Mouse (Mus musculus): ENCODE data around the gene Olfr960.

Gene Olfr960

GRCm38 (mm10) chr9:39621073-39621472 is at the start of gene Olfr960:
Olfr960 (plus strand) TSS chr9:39621373.
- ChIA-PET CTCF (no interaction called here), POLR2A (no interaction called here)

- ChIA-PET CTCF (no interaction called here), POLR2A (interaction anchor here in 1 of 4 experiments (0.6 kb wide), 1 partner anchor 96 kb away, joined by 3 read pairs; no protein-coding TSS in a partner anchor)
These were observed 45.7 kb upstream of the Olfr960 start, which contains the start of gene Olfr959 for GRCm38 (mm10) chr9:39575469-39575868. Olfr959 (minus strand) TSS chr9:39575569.

GRCm38 (mm10) chr9:39577050-39577449 is 44.1 kb upstream of the Olfr960 start:
- ChIA-PET POLR2A (interaction anchor here in 1 of 4 experiments (0.5 kb wide), 1 partner anchor 82 kb away, joined by 4 read pairs; no protein-coding TSS in a partner anchor), CTCF (no interaction called here)

DNA sequence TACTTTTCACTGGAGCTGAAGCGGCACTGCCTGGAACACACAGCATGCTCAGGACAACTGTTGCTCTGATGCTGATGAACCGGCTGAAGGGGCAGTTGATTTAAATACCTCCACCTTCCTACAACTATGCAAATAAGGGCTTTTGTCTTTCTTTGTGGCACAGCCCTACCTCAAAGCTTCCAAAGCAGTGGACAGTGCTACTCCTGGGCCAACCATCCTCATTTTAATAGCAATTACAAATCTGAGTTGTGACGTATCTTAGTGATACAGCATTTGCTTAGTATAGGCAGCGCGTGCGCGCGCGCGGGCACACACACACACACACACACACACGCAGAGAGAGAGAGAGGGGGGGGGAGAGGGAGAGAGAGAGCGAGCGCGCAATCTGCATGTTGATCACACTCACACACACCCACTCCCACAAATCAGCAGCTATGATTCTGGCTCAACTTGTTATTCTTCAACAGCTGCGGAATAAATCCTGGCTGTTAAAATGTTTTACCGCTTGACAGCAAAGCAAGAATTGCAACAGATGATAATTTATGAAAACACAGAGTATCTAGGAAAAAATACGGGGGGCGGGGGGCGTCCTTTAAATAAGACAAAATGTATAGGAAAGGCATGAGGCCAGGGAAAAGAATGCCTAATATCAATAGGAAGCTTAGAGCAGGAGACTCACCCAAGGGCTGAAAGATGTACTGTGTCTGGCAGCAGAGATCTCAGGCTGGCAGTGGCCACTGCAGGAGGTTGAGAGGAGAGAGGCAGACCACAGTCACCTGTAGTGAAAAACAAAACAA is 18.4 kb upstream of the Olfr960 start:
- ChIA-PET CTCF (interaction anchor here in 2 of 4 experiments (0.6 kb wide), 2 partner anchors 37 to 979 kb away, joined by 3 read pairs; no protein-coding TSS in a partner anchor), POLR2A (interaction anchor here in 2 of 4 experiments (0.6 to 1.3 kb wide), 5 partner anchors 74 to 638 kb away, joined by 3 to 6 read pairs (median 4); no protein-coding TSS in a partner anchor)

DNA sequence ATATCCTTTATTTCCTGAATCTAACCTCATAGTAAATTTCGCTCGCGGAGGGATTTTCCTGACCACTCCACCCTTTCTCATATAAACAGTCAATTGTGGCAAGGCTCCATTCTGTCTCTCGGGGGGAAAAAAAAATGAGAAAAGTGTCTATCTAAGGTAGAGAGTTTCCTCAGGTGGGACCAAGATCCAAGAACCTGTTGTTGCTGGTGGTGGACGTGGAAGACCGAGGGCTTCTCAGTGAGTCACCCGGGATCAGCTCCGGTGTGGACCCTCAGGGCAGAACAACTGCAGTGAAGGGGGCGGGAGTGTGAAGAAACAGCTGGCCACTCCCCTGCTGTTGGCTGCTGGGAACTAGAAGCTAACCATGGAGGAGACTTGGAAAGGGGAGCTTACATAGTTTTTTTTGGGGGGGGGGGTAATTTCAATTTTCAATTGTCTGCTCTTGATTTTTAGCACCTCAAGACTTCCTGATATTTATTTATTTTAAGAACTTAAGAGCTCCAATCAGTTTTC is 17.8 kb upstream of the Olfr960 start:
- ChIA-PET CTCF (interaction anchor here in 3 of 4 experiments (0.6 to 0.7 kb wide), 4 partner anchors 17 to 722 kb away, joined by 3 to 13 read pairs (median 4); no protein-coding TSS in a partner anchor), POLR2A (interaction anchor here in 1 of 4 experiments (0.6 to 0.7 kb wide), 5 partner anchors 21 to 1132 kb away, joined by 3 to 5 read pairs (median 3); no protein-coding TSS in a partner anchor)

- CTCF ChIA-PET: interaction anchor here in 2 of 4 experiments (0.6 to 0.7 kb wide), 3 partner anchors 16 to 721 kb away, joined by 3 to 13 read pairs (median 5); no protein-coding TSS in a partner anchor
- POLR2A ChIA-PET: interaction anchor here in 1 of 4 experiments (0.7 kb wide), 3 partner anchors 22 to 1131 kb away, joined by 3 read pairs; no protein-coding TSS in a partner anchor
These were observed 17.1 kb upstream of the Olfr960 start, which contains the start of gene AW551984 for GRCm38 (mm10) chr9:39603999-39604453. AW551984 (minus strand) TSS chr9:39604403.

GRCm38 (mm10) chr9:39608497-39608896 is 12.7 kb upstream of the Olfr960 start:
- CTCF ChIA-PET: no interaction called here

GRCm38 (mm10) chr9:39610355-39610754 is 10.8 kb upstream of the Olfr960 start, which contains the start of gene Olfr148:
Olfr148 (plus strand) TSS chr9:39610655.
- CTCF ChIA-PET: no interaction called here
- POLR2A ChIA-PET: no interaction called here

More at GRCm38 (mm10) chr9:39608497-39608896, 12.7 kb upstream of the Olfr960 start:
- POLR2A ChIA-PET: no interaction called here

GRCm38 (mm10) chr9:39611953-39612352 is 9.2 kb upstream of the Olfr960 start:
- POLR2A ChIA-PET: no interaction called here
- CTCF ChIA-PET: no interaction called here

- POLR2A ChIA-PET: no interaction called here
- CTCF ChIA-PET: no interaction called here
These were observed 2.6 kb downstream of the Olfr960 start for GRCm38 (mm10) chr9:39623783-39624182.

GRCm38 (mm10) chr9:39624711-39625110 is 3.5 kb downstream of the Olfr960 start:
- CTCF ChIA-PET: no interaction called here
- POLR2A ChIA-PET: no interaction called here

DNA sequence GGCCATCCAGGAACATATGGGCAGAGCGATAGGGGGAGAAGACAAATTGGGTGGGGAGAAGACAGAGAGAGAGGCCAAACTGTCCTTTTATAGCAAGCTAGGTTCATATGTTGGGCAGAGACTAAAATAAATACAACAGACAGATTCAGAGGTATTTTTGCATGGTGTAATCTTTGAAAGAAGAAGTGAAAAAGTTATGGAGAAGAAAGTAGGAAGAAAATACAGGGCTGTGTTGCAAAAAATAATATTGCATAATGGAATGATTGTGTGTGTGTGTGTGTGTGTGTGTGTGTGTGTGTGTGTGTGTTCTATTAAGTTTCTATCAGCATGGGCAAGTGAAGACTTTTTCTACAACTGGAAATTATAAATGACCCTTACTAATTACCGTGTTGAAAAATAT is 7.9 kb downstream of the Olfr960 start:
- CTCF ChIA-PET: no interaction called here
- POLR2A ChIA-PET: no interaction called here

- POLR2A ChIA-PET: no interaction called here
- CTCF ChIA-PET: no interaction called here
These were observed 12.9 kb downstream of the Olfr960 start for GRCm38 (mm10) chr9:39633913-39634594.

DNA sequence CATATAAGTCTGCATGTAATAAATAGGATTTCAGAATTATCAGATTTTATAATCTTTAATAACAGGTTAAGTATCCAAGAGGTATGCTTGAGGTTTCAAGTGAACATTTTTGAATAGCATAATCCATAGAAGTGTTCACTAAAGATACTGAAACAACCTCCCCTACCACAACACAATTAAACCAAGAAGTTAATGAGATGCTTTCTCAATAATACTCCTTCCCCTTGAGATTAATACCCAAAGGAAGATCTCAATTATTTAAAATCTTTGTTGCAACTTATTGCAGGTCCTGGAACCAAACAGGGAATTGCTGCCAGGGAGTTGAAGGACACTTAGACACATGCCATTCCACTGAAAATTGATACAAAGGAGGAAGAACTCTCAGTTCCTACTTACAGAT is 23.6 kb downstream of the Olfr960 start, which contains the start of gene Olfr961:
TSS of gene Olfr961 (plus strand) at position 301 of the 400 bp plus-strand sequence.
- ChIA-PET CTCF (no interaction called here), POLR2A (interaction anchor here in 1 of 4 experiments (0.7 kb wide), 1 partner anchor 10 kb away, joined by 4 read pairs; no protein-coding TSS in a partner anchor)

DNA sequence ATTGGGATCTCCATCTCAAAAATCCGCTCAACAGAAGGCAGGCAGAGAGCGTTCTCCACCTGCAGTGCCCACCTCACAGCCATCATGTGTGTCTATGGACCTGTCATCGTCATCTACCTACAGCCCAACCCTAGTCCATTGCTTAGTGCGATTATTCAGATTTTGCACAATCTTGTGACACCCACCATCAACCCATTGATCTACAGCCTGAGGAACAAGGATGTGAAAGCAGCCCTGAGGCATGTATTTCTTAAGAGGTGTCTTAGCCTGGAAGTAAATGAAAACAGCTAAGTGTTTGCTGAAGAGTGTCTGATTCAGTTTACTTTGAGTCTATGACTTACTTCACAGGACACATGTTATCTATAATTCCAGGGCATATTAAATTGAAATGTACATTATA is 26.2 kb downstream of the Olfr960 start:
- POLR2A ChIA-PET: no interaction called here
- CTCF ChIA-PET: no interaction called here

GRCm38 (mm10) chr9:39654756-39655396 is 33.7 kb downstream of the Olfr960 start:
- ChIA-PET POLR2A (no interaction called here), CTCF (no interaction called here)

DNA sequence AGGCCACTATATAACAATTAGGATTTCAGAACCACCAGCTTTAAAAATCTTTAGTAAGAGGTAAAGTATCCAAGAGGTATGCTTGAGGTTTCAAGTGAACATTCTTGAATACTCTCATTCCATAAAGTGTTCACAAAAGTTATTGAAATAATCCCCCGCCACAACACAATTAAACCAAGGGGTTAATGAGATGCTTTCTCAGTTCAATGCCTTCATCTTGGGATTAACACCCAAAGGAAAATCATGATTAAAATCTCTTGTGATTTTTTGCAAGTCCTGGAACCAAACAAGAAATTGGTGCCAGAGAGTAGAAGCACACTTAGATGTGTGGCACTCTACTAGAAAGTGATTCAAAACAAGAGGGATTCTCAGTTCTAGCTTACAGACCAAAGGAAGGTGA is 45.7 kb downstream of the Olfr960 start, which contains the start of gene Olfr963:
TSS of gene Olfr963 (plus strand) at position 301 of the 400 bp plus-strand sequence.
- ChIA-PET POLR2A (no interaction called here), CTCF (no interaction called here)

DNA sequence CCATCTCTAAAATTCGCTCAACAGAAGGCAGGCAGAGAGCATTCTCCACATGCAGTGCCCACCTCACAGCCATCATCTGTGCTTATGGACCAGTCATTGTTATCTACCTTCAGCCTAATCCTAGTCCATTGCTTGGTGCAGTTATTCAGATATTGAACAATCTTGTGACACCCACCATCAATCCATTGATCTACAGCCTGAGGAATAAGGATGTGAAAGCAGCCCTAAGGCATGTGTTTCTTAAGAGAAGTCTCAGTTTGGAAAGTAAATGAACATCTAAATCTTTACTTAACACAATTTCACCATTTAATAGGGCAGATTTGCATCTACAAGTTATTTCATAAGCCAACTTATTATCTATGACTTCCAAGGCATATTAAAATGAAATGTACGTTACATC is 48.5 kb downstream of the Olfr960 start:
- ChIA-PET CTCF (no interaction called here), POLR2A (no interaction called here)
